Mouse (Mus musculus) layer of hippocampus, adult 11-12 months (tissue): ENCODE measurements around the gene Gm11361.

Source experiments
- DNase-seq: peaks from one replicate; pipeline ENCODE4 v3.0.0; 2022; ENCODE audit warnings: low spot score

Gm11361 gene

DNA sequence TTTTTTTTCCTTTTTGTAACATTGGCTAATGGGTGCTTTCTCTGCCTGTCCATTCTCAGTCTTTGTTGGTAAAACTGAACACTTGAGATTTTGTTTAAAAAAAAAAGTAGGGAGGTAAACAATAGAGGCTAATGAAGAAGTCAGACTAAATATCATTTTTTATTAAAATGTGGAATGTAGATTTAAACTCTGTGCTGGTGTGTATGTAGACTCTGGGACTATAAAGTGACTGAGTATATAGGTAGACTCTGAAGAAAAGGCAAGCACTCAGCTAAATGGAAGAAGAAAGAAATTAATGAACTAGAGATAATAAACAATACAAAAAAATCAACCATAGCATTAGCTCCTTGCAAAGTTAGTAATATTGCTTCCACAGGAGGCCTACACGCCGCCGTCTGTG, at the start of gene Gm11361:
Gene Gm11361, plus strand, starts transcription at position 301 of the 400 bp plus-strand sequence.
- DNase-seq = no peak

DNA sequence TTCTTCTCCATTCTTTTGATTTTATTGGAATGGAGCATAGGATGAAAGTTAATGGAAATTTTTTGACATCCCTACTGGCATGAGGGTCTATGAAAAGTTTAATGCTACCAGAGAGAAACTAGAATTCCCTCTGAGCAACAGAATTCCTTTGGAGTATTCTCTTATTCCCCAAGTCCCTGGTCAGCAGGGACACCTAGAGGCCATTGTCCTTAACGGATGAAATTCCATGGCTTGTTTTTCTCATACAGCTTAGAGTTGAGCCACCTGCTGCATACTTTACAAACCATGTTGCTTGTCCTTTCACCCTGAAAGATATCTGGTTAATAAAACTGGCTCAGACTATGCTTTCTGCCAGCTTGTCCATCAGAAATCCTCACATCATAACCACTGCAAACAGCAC, 7.1 kb downstream of the Gm11361 start:
- DNase-seq = no peak

DNA sequence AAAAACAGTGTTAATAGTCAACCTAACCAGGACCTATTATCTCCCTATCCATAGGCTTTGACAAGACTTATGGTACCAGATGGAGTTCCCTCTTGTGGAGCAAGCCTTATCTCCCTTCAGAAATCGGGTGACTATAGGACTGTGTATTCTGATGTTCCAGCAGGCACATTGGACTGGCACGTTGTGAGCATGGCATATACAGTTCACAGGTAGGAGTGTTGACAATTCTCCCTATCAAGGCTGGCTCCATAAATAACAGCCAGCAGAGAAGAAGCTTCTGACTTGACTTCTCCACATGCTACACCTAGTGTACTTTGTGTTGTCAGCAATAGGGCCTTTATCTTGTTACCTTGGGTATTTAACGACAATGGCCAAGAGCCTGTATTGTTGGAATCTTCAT, 30.0 kb downstream of the Gm11361 start:
- no peak for DNase-seq

DNA sequence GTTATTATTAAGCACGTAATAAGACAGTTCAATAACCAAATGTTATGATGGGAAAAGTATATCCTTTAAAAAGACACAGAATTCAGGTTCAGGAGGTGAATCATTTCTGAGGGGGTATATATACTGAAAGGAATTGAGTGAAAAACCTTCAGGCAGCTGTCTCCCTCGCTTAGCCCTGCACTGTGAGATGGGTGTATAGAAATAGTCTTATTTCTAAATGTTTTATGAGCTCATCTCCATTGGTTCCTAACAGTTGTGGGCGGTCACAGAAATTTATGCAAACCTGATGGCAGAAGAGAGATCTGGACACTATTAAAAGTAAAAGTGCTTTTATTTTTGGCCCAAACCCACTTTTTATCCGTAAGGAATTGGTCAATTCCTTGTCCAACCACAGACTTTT, 36.9 kb downstream of the Gm11361 start:
- no peak for DNase-seq

DNA sequence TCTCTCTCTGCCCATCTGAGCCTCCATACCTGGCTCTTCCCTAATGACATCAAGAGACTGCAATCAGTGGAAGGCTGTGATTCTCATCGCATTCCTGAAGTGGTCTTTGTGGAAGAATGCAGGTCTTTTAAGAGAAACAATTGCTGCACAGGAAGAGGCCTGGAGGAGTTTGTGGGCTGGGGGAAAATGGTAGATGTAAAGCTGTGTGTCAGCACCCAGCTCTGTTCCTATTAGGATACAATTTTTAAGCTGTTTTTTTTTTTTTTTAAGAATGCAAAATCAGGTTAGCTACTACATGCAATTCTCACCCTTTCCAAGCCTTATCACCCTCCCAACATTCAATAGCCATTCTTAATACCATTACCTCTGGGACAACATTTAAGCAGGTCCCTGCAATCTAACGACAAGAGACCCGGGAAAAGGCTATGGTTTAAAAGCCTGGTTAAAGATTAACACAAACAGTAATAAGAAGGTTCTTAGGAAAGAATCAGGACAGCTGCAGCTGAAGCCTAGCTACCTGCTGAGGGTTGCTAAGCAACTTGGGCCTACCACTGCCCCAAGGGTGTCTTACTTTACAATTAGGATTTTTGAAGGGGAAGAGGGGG, 37.5 kb downstream of the Gm11361 start:
- DNase-seq = no peak

DNA sequence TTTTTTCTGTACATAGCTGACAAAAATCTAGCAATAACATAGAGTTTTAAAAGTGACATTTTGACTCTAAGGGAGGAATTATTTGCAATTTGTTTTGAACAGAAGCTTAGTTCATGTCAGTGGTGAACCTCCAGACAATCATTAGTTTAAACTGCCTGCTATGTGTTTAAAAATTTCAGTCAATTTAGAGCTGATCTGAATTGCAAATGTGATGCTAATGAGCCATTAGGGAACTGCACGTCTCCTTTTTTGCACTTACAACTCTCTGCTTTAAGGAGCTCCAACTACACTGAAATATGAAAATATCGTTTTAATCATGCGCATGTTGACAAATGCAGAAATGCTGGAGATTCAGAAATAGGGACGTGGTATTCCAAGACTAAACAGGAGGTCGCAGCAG, 38.2 kb downstream of the Gm11361 start:
- DNase-seq = no peak

DNA sequence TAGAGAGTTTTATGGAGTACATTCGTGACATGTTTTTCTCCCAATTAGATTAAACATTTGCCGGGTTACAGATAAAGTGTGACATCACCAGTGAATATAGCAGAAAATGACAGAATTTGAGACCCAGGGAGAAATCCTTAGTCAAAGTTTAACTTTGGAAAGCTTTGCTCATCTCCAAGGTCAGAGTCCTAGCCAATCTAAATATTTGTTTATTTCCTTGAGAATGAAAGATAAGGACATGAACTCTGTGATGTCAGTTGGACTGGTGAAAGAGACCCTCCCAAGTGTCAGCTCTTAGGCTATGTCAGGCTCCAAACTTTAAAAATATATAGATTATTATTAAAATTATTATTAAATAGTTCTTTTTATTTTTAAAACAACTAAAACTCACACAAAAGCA, 39.8 kb downstream of the Gm11361 start:
- DNase-seq = no peak

DNA sequence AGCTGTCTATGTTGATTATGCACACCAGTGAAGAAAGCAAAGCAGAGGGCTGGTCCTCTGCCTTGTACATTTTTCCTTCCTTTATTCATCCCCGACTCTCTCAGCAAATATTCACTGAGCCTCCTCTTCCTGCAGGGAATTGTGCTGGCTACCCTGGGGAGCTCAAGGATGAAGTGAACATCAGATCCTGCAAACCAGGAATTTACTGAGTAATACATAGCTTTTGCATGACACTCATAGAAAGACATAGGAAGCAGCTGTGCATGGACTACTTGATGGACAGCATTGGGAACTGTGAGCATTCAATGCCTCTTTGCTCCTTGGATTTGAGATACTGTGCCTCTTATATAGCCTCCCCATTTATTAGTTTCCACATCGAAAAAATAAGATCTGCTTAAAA, 40.2 kb downstream of the Gm11361 start:
- DNase-seq = no peak
